Mouse (Mus musculus): Measurements from ENCODE around the gene Neurl2. TPM values are rescaled to one million over a fixed set of nuclear protein-coding genes. Genes with fewer than 3 reads are reported as not detected.

The Neurl2 gene
- 3.6 TPM in 2 replicates for total RNA-seq (2012; rRNA removed)

- peak; percentile 95 for DNase-seq (ENCODE audit: low read depth, low spot score)
- peak within 1 kb of the TSS; percentile 75 for H3K9ac ChIP-seq (ENCODE audit: insufficient read depth, low read depth, low read length, poor library complexity, severe bottlenecking)
- TF ChIP-seq ZC3H11A (IDR thresholded peaks at IDR 0.05; ENCODE audit: borderline replicate concordance, low read depth, low read length), result no peak
- TF ChIP-seq MAFK (IDR thresholded peaks at IDR 0.05; ENCODE audit: insufficient read depth, low read depth, low read length), result no peak
- 0 out of 2 replicates have a peak, but pooled peaks have one; percentile 59 for TF ChIP-seq ZNF384 (IDR thresholded peaks at IDR 0.05; ENCODE audit: low read depth, low read length)
- TF ChIP-seq HCFC1 (IDR thresholded peaks at IDR 0.05; ENCODE audit: borderline replicate concordance, insufficient read depth, low read length), result peak; percentile 45; the same call in 1 of the 2 replicates
- no peak for TF ChIP-seq CHD2 (IDR thresholded peaks at IDR 0.05; ENCODE audit: low read depth, low read length)
- peaks cover 2 to 13% of the 10 kb centered on the region in 2 experiments; a peak in 2 of 4 replicates for H3K4me1 ChIP-seq (ENCODE audit: control insufficient read depth in 2 of 2, insufficient read depth in 2 of 2, low read length in 2 of 2, poor library complexity in 1 of 2)
- H3K9me3 ChIP-seq (ENCODE audit: control insufficient read depth, insufficient read depth, low read depth, low read length), result no peaks in the 10 kb centered on the region
- in situ Hi-C loops (cut with MboI; ENCODE audit: low sequenced_read_pairs in 2 of 2, unreplicated experiment in 2 of 2), result no loop called here
- H3K27ac ChIP-seq (ENCODE audit: insufficient read depth, low read depth, low read length, poor library complexity, severe bottlenecking), result peak within 1 kb of the TSS; percentile 0; the same call in 1 of the 2 replicates
- peak within 1 kb of the TSS; percentile 75 to 78 for H3K4me3 ChIP-seq (ENCODE audit: insufficient read depth in 1 of 2, low read depth in 1 of 2, low read length in 2 of 2, poor library complexity in 1 of 2, severe bottlenecking in 1 of 2)
- peaks cover 22% of the 10 kb centered on the region for H3K36me3 ChIP-seq (ENCODE audit: control insufficient read depth, insufficient read depth, low read length, poor library complexity, severe bottlenecking)
Observed at GRCm38 (mm10) chr2:164833314-164833959, at the start of gene Neurl2. Gene Neurl2 (minus strand): TSS chr2:164833456.

- no peak for DNase-seq (ENCODE audit: low read depth, low spot score)
- no peak overlapping the region for H3K4me3 ChIP-seq (ENCODE audit: insufficient read depth in 1 of 2, low read depth in 1 of 2, low read length in 2 of 2, poor library complexity in 1 of 2, severe bottlenecking in 1 of 2)
- no peak overlapping the region for H3K27ac ChIP-seq (ENCODE audit: insufficient read depth, low read depth, low read length, poor library complexity, severe bottlenecking)
- H3K9ac ChIP-seq (ENCODE audit: insufficient read depth, low read depth, low read length, poor library complexity, severe bottlenecking), result no peak overlapping the region
- in situ Hi-C loops (cut with MboI; ENCODE audit: low sequenced_read_pairs in 2 of 2, unreplicated experiment in 2 of 2), result no loop called here
- no peak for TF ChIP-seq MAFK (IDR thresholded peaks at IDR 0.05; ENCODE audit: insufficient read depth, low read depth, low read length)
- TF ChIP-seq CHD2 (IDR thresholded peaks at IDR 0.05; ENCODE audit: low read depth, low read length), result no peak
- TF ChIP-seq ZC3H11A (IDR thresholded peaks at IDR 0.05; ENCODE audit: borderline replicate concordance, low read depth, low read length), result no peak
- TF ChIP-seq ZNF384 (IDR thresholded peaks at IDR 0.05; ENCODE audit: low read depth, low read length), result no peak
- peaks cover 23% of the 10 kb centered on the region for H3K36me3 ChIP-seq (ENCODE audit: control insufficient read depth, insufficient read depth, low read length, poor library complexity, severe bottlenecking)
- H3K9me3 ChIP-seq (ENCODE audit: control insufficient read depth, insufficient read depth, low read depth, low read length), result no peaks in the 10 kb centered on the region
- H3K4me1 ChIP-seq (ENCODE audit: control insufficient read depth in 2 of 2, insufficient read depth in 2 of 2, low read length in 2 of 2, poor library complexity in 1 of 2), result 0 out of 4 replicates have a peak, but pooled peaks cover 0 to 2% of the 10 kb centered on the region in 2 experiments
Observed at GRCm38 (mm10) chr2:164882619-164883018, 49.4 kb upstream of the Neurl2 start.

- Histone ChIP-seq H3K9ac (ENCODE audit: insufficient read depth, low read depth, low read length, poor library complexity, severe bottlenecking) (peak overlapping the region; percentile 97), H3K36me3 (ENCODE audit: control insufficient read depth, insufficient read depth, low read length, poor library complexity, severe bottlenecking) (peaks cover 3% of the 10 kb centered on the region; the same call in 1 of the 2 replicates), H3K27ac (ENCODE audit: insufficient read depth, low read depth, low read length, poor library complexity, severe bottlenecking) (peak overlapping the region; percentile 99), H3K4me1 (ENCODE audit: control insufficient read depth in 2 of 2, insufficient read depth in 2 of 2, low read length in 2 of 2, poor library complexity in 1 of 2) (peaks cover 0 to 4% of the 10 kb centered on the region in 2 experiments; a peak in 1 of 4 replicates), H3K4me3 (ENCODE audit: insufficient read depth in 1 of 2, low read depth in 1 of 2, low read length in 2 of 2, poor library complexity in 1 of 2, severe bottlenecking in 1 of 2) (peak overlapping the region; percentile 88 to 92), H3K9me3 (ENCODE audit: control insufficient read depth, insufficient read depth, low read depth, low read length) (no peaks in the 10 kb centered on the region)
- TF ChIP-seq CHD2 (IDR thresholded peaks at IDR 0.05; ENCODE audit: low read depth, low read length) (no peak), ZNF384 (IDR thresholded peaks at IDR 0.05; ENCODE audit: low read depth, low read length) (no peak), HCFC1 (IDR thresholded peaks at IDR 0.05; ENCODE audit: borderline replicate concordance, insufficient read depth, low read length) (no peak), ZC3H11A (IDR thresholded peaks at IDR 0.05; ENCODE audit: borderline replicate concordance, low read depth, low read length) (no peak), MAFK (IDR thresholded peaks at IDR 0.05; ENCODE audit: insufficient read depth, low read depth, low read length) (no peak)
- in situ Hi-C loops (cut with MboI; ENCODE audit: low sequenced_read_pairs in 2 of 2, unreplicated experiment in 2 of 2), result no loop called here
- peak; percentile 89 for DNase-seq (ENCODE audit: low read depth, low spot score)
Observed at GRCm38 (mm10) chr2:164879568-164880277, 46.5 kb upstream of the Neurl2 start.

- H3K4me1 ChIP-seq (ENCODE audit: control insufficient read depth in 2 of 2, insufficient read depth in 2 of 2, low read length in 2 of 2, poor library complexity in 1 of 2), result peaks cover 0 to 6% of the 10 kb centered on the region in 2 experiments; a peak in 1 of 4 replicates
- peak; percentile 72 for DNase-seq (ENCODE audit: low read depth, low spot score)
- H3K27ac ChIP-seq (ENCODE audit: insufficient read depth, low read depth, low read length, poor library complexity, severe bottlenecking), result peak within 1 kb of the TSS; percentile 99
- TF ChIP-seq ZC3H11A (IDR thresholded peaks at IDR 0.05; ENCODE audit: borderline replicate concordance, low read depth, low read length) (no peak), HCFC1 (IDR thresholded peaks at IDR 0.05; ENCODE audit: borderline replicate concordance, insufficient read depth, low read length) (peak; percentile 91), CHD2 (IDR thresholded peaks at IDR 0.05; ENCODE audit: low read depth, low read length) (no peak), MAFK (IDR thresholded peaks at IDR 0.05; ENCODE audit: insufficient read depth, low read depth, low read length) (no peak), ZNF384 (IDR thresholded peaks at IDR 0.05; ENCODE audit: low read depth, low read length) (no peak)
- H3K9me3 ChIP-seq (ENCODE audit: control insufficient read depth, insufficient read depth, low read depth, low read length), result no peaks in the 10 kb centered on the region
- peak within 1 kb of the TSS; percentile 97 for H3K9ac ChIP-seq (ENCODE audit: insufficient read depth, low read depth, low read length, poor library complexity, severe bottlenecking)
- peaks cover 3% of the 10 kb centered on the region; the same call in 1 of the 2 replicates for H3K36me3 ChIP-seq (ENCODE audit: control insufficient read depth, insufficient read depth, low read length, poor library complexity, severe bottlenecking)
- H3K4me3 ChIP-seq (ENCODE audit: insufficient read depth in 1 of 2, low read depth in 1 of 2, low read length in 2 of 2, poor library complexity in 1 of 2, severe bottlenecking in 1 of 2), result peak within 1 kb of the TSS; percentile 88 to 92
- in situ Hi-C loops (cut with MboI; ENCODE audit: low sequenced_read_pairs in 2 of 2, unreplicated experiment in 2 of 2), result no loop called here
Observed at GRCm38 (mm10) chr2:164879228-164879567, 45.9 kb upstream of the Neurl2 start, which contains the start of gene Pcif1. Gene Pcif1 (plus strand): TSS chr2:164879304.

All from ES-E14 (cell line).